Mouse (Mus musculus) layer of hippocampus, adult 2 months (tissue): ENCODE data around the gene Smim26. TPM values are rescaled to one million over a fixed set of nuclear protein-coding genes. Genes with fewer than 3 reads are reported as not detected.
"Not testable (repeated sequence)": the region's sequence is repeated elsewhere in the genome, so short reads cannot be mapped to it uniquely, and the experiment has no call there.

Experiments used
- DNase-seq, 2 experiments: peaks; one replicate each; pipeline ENCODE4 v3.0.0; 2022; ENCODE audit warnings: low spot score in 2 of 2
- H3K27ac ChIP-seq: fragments of 200-600 bp; 2 replicates; pipeline ENCODE4 v1.8.1; 2022
- H3K4me3 ChIP-seq: fragments of 200-600 bp; 2 replicates; pipeline ENCODE4 v1.8.1; 2022; ENCODE audit warnings: mild to moderate bottlenecking
- CTCF ChIP-seq: fragments of 200-600 bp; conservative IDR thresholded peaks from 2 replicates; pipeline ENCODE4 v1.8.1; 2022; ENCODE audit warnings: antibody characterized with exemption, mild to moderate bottlenecking, moderate library complexity
- long read RNA-seq, 2 experiments: library from polyadenylated mRNA; stranded (forward); transcript quantifications; one replicate each; pipeline ENCODE4 v2.0.0; 2021; ENCODE audit warnings: borderline mapping rate in 2 of 2
- total RNA-seq, 2 experiments: library from RNA; stranded (reverse); gene quantifications; 2 replicates each; pipeline ENCODE4 v1.2.3; 2021

The Smim26 gene
- 10 to 100 TPM; 57.2 to 62.7 TPM for total RNA-seq
- long read RNA-seq, experiment 1, transcript Smim26-201 (2 exons, 471 nt): major isoform, 28 of 28 reads
- long read RNA-seq, experiment 1, partial matches to known transcripts: 0 of 28 reads
- long read RNA-seq, experiment 1, other reads (novel, unspliced or antisense): 0 of 28 reads
- long read RNA-seq, experiment 2, transcript Smim26-201 (2 exons, 471 nt): major isoform, 31 of 32 reads
- long read RNA-seq, experiment 2, partial matches to known transcripts: 0 of 32 reads
- long read RNA-seq, experiment 2, other reads (novel, unspliced or antisense): 1 of 32 reads

DNA sequence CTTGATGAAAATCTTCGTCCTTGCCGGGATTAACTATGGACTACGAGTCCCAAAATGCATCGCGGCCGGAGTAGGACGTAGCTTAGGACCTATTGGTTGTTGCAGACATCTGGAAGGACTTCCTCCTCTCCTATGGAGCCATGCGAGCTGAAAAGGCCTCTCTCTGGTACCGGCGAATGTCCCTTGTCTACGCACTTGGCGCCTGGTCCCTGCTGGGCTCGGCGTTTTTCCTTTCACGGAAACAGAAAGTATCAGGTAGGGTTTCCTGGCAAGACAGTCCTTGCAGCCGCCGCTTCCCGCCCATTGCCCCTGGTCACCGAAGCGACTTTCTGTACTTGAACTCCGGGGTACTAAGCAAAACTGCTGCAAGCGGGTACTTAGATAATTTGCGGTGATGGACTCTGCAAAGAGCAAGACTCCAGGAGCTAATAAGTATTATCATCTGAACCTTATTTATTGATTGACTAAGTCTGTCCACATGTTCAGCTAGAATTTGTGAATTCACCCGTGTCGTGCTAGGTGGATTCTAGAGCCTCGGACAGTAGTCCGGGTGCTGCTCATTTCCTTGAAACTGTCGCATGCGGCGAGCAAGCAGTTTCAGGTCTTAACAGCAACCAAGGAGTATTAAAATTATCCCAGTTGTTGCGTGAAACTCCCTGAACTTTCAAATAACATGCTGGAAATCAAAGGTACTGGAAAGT lies at the start of gene Smim26:
TSS of gene Smim26 (plus strand) at position 104 of the 701 bp plus-strand sequence.
- TF ChIP-seq CTCF: no peak
- Histone ChIP-seq H3K27ac (peak within 1 kb of the TSS; percentile 88), H3K4me3 (peak within 1 kb of the TSS; percentile 62)
- peak; percentile 74 to 85 for DNase-seq

DNA sequence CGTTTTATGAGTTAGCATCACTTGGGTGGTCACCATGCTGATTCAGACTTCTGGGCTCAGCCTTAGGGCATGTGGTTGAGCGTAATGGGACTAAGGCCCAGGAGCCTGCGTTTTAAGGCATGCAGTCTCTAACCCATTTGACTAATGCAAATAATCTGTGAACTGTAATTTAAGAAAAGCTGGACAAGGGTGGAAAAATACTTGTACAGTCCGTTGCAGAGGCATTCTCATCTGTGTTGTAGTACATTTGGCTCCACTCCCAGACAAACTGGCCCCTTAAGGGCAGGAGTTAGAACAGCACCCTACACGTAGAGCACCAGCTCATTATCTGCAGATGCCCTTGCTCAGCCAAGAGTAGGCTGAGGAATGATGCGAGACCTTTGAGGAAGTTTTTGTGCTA lies 49.2 kb upstream of the Smim26 start:
- no peak overlapping the region for H3K27ac ChIP-seq
- DNase-seq: no peak
- TF ChIP-seq CTCF: no peak
- H3K4me3 ChIP-seq: no peak overlapping the region

DNA sequence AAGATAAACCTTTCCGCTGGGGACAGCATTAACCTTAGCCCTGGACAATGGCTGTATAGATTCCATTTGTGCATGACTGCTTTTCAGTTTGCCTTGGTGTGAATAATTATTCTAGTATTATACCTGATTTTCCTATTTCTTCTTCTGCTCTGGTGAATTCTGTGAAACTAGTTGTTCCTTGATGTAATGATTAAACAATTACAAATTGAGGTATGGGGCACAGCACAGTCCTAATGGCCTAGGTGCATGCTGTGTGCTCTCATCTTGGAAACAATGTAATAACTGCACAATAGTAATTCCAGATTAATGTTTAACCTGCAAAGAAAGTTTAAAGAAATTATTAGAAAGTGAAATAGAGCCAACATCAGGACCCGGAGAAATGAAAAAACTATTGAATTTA lies 48.8 kb upstream of the Smim26 start:
- no peak for DNase-seq
- Histone ChIP-seq H3K27ac (no peak overlapping the region), H3K4me3 (no peak overlapping the region)
- TF ChIP-seq CTCF: no peak

DNA sequence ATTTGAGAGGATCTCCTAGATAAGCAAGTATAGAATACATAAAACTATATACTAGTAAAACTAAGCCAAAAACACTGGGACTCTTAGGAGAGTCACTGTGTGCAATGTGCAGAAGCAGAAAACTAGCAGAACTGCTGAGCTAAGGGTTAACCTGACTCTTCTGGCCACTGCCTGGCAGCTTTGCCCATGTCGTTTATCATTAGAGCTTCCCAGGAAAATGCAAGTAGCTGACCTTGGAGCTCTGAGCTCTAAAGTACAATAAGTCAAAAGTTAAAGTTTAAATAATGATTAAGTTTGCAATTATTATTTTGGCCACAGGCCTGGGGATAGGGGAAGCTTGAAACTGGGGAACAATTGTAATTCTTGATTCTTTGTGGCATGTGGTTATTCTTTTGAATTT lies 48.4 kb upstream of the Smim26 start:
- no peak for TF ChIP-seq CTCF
- no peak overlapping the region for H3K4me3 ChIP-seq
- no peak for DNase-seq

DNA sequence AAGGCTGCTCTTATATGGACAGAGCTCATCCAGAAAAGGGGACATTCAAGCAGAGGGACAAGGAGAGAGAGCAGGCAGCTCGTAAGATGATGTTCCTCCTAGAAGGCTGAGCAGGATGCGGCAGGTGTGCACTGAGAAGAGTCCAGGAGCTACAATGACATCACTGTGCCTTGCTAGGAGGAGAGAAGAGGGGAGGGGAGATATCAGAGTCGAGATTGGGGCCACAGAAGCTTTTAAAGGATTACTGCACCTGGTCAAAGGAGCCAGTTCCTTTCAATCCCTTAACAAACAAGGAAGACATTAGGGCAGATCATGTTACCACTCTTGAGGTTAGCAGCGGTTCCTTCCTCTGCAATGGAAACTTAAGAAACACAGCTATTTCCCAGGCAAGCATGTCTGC lies 46.3 kb upstream of the Smim26 start:
- no peak for TF ChIP-seq CTCF
- H3K27ac ChIP-seq: no peak overlapping the region
- no peak overlapping the region for H3K4me3 ChIP-seq
- no peak for DNase-seq

More for the DNA sequence above, 48.4 kb upstream of the Smim26 start:
- no peak overlapping the region for H3K27ac ChIP-seq

DNA sequence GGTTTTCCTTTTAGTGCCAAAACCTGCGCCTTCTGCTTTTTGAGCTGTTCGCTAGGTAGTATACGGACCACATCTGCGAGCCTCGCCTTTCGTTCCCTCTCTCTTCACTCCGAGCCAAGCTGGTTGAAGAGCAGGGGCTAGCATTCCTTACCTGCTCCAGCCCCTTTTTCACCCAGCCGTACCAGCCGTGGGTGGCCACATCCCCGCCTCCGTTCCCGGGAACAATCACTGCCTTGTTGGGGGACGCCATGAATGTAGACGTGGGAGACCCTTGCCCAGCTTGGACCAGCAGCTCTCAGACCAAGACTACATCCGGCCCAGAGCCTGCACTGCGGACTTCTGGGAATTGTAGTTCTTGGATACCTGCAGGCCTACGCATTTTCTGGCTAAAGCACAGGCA lies 43.3 kb upstream of the Smim26 start, which contains the start of gene Rbbp9:
TSS of gene Rbbp9 (minus strand) at position 341 of the 400 bp plus-strand sequence.
- no peak for TF ChIP-seq CTCF
- DNase-seq: peak; percentile 57 to 74
- peak within 1 kb of the TSS; percentile 94 for H3K27ac ChIP-seq
- peak within 1 kb of the TSS; percentile 90 for H3K4me3 ChIP-seq

DNA sequence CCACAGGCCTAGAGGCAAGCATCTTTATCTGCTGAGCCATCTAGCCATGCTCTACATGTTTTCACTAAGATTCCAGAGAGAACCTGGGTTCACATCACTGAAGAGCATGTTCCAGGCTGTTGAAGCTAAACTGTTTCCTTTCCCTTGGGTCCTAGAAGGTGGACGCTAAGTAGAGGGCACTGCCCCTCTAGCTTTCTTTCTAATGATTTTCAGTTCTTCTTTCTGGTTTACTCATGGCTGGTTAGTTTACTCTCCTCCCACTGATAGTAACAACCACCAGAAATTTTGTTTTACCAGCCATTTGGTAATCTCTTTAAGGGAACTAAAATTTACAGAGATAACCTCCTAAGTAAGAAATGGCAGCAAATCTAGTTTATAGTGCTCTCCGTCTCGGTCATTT lies 39.9 kb upstream of the Smim26 start:
- no peak overlapping the region for H3K27ac ChIP-seq
- no peak for DNase-seq
- no peak overlapping the region for H3K4me3 ChIP-seq
- no peak for TF ChIP-seq CTCF

DNA sequence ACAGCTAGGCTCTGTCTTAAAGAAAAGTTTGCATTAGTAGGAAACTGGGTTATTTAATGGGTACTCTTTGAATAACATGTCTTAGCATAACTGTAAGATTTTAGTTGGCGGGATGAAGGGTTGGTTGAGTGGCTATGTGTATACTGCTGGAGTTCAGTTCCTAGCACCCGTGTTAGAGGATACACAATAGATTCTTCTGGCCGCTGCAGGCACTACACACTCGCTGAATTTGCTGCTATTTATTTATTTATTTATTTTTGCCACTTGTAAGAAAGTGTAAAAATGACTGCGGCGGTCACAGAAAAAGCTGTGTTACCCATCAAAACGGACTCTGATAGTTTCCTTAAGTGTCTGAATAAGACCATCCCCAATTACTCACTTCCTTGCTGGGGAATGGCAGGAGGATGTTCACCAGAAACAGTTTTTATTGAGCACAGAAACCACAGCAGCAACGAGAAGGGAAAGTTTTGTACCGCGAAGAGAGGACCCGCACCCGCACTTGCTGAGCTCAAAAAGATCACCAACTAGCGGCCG lies 38.5 kb upstream of the Smim26 start:
- no peak for DNase-seq
- H3K4me3 ChIP-seq: peak overlapping the region; percentile 92
- peak overlapping the region; percentile 96 for H3K27ac ChIP-seq
- no peak for TF ChIP-seq CTCF

DNA sequence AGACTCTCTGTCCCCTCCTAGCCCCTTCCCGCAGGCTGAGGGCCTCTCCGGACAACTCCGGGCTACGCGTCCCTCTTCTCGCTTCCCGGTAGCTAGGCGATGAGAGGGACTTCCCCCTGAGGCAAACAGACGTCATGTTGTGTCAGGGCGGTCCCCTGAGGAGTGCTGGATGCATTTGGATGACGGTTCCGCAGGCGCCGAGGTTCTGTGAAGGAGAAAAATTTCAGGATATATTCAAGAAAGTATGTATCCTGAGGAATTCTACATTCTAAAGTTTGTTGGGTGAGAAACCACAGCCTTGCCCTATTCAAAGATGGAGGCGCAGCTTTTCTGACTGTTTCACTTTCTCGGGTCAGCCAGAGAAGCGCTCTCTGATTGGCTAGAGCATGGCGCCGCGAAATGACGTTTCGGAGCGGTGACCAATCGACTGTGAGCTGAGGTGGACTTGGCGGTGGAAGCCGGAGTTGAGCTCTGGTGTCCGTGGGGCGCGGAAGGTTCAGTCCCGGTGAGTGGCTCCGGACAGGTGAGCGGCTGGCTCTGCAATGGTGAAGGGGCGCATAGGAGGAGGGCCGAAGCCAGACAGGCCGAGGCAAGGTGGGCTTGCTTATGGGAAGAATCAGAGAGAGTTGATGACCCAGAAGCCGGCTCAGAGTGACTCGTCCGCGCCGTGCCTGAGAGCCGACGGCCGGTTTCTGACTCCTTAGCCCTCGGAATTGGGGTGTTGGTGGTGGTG lies 37.9 kb upstream of the Smim26 start, which contains the start of gene Sec23b:
TSS of gene Sec23b (plus strand) at position 410 of the 733 bp plus-strand sequence.
- Histone ChIP-seq H3K27ac (peak within 1 kb of the TSS; percentile 96), H3K4me3 (peak within 1 kb of the TSS; percentile 92)
- DNase-seq: peak; percentile 97
- no peak for TF ChIP-seq CTCF

DNA sequence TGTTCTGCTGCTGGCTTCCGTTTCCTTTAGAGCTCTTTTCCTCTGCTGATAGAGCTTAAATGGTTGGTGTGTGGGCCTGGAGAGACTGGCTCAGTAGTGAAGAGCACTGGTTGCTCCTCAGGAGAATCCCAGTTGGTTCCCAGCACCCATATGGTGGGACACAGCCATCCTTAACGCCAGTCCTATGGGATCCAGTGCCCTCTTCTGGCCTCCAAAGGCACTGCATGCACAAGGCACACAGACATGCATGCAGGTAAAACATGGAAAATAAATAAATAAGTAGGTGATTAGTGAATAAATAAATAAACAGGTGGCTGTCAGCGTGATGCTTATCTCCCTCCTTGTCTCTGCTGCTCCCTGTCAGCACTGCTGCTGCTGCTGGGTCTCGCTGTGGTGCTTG lies 5.1 kb upstream of the Smim26 start:
- peak; percentile 66 for TF ChIP-seq CTCF
- no peak overlapping the region for H3K27ac ChIP-seq
- no peak overlapping the region for H3K4me3 ChIP-seq
- no peak for DNase-seq

DNA sequence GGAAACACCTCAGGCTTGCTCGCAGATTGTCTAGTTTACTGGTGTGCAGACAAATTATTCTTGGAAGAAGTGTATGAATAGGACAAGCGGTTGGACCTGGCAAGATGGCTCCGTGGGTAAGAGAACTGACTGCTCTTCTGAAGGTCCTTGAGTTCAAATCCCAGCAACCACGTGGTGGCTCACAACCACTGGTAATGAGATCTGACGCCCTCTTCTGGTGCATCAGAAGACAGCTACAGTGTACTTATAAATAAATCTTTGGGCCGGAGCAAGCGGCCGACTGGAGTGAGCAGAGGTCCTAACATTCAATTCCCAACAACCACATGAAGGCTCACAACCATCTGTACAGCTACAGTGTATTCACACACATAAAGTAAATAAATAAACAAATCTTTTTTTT lies 818 bp upstream of the Smim26 start:
- DNase-seq, H3K4me3 ChIP-seq, H3K27ac ChIP-seq: not testable (repeated sequence)
- TF ChIP-seq CTCF: peak; percentile 33; the same call in 1 of the 2 replicates

DNA sequence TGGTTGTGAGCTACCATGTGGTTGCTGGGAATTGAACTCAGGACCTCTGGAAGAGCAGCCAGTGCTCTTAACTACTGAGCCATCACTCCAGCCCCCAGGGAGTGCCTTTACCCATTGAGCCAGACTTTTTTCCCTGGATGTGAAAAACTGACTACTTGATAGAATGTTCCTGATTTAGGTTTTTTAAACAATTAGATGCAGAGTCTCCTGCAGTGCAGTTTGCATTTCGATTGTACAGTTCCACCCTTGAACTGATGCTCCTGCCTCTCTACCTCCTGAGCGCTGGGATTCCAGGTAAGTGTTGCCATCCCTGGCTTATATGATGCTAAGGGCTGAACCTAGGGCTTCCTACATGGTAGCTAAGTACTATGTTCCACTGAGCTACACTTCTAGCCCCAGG lies 4.2 kb downstream of the Smim26 start:
- H3K27ac ChIP-seq: no peak overlapping the region
- TF ChIP-seq CTCF: no peak
- H3K4me3 ChIP-seq: no peak overlapping the region
- DNase-seq: no peak
